ENCODE assay signal across 8 mouse cellular contexts in the genomic region with DNA sequence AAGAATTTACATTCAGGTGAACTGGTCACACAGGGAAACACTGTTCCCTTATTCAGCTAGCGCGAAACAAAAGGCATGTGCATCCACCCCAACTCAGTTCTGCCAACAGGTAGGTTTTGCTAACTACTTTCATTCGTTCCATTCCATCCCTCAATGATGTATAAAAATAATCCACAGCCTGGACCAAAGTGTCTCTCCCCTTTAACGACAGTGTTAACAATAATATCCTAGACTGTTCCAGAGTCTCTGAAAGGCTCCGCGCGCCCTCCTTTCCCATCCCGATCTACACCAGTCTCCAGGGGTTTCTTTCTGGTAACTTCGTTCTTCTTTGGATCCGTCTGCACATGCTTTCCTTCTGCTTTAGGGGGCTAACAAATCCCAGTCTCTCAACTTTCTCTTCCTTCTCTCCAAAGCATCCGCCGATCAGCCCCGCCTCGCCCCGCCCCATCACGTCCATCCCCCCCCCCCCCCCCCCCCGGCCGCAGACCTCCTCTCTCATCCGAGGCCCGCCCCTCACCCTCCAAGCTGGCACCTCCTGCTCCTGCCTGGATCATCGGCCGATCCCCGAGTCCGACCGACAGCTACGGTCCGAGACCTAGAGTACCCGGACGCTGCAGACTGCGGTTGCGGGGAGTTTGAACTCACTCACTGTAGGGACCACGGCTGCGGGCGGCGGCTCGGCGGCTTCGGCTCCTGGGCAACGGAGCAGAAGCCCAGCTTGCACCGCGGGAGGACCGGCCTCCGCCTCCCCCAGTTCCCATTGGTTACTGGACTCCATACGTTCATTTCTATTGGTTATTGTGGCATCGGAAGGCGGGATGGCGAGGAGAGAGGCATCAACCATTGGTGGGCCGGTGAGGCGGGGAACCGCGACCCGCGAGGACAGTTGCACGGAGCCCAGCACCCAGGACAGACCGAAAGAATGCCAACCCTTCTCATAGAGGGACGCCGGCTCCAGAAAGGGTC. TPM values are rescaled to one million over a fixed set of nuclear protein-coding genes. Genes with fewer than 3 reads are reported as not detected.
A peak's percentile ranks its signal among the peaks of the same experiment; 100 is the strongest.
DNase-seq lines count a peak whose midpoint lies in the region; ATAC-seq lines count a peak whose summit lies in the region.

Gene Lca5, minus strand, starts transcription at position 736 of the 966 bp plus-strand sequence.

- peak; percentile 90 for DNase-seq in adrenal gland, postnatal 25 days
- DNase-seq in embryonic facial prominence, embryonic 11.5 days (ENCODE audit: low spot score) = peak; percentile 96
- peak; percentile 57 for DNase-seq in gonadal fat pad, adult 2 months (ENCODE audit: low read depth)
- DNase-seq in left cerebral cortex, postnatal 25 days (ENCODE audit: low spot score in 2 of 2) = peak; percentile 95 to 98
- DNase-seq in mesoderm, embryonic 11.5 days (ENCODE audit: low read depth, low spot score) = peak; percentile 97
- peak; percentile 96 for DNase-seq in right cerebral cortex, postnatal 25 days
- DNase-seq in urinary bladder, postnatal 36 days (ENCODE audit: low spot score in 2 of 2) = peak; percentile 91 to 94

- H3K9ac ChIP-seq in embryonic facial prominence, embryonic 11.5 days (replicated peaks; ENCODE audit: low read length) = peak within 1 kb of the TSS; percentile 66
- H3K9ac ChIP-seq in intestine, embryonic 16.5 days (ENCODE audit: low read depth, low read length) = peak within 1 kb of the TSS; percentile 67

- no peaks in the 10 kb centered on the region for H3K36me3 ChIP-seq in embryonic facial prominence, embryonic 11.5 days (replicated peaks; ENCODE audit: control insufficient read depth, insufficient read depth, low read depth, low read length)
- H3K36me3 ChIP-seq in intestine, embryonic 16.5 days (ENCODE audit: control insufficient read depth, insufficient read depth, low read length) = no peaks in the 10 kb centered on the region

- H3K9me3 ChIP-seq in embryonic facial prominence, embryonic 11.5 days (replicated peaks; ENCODE audit: control insufficient read depth, low read length) = no peaks in the 10 kb centered on the region
- no peaks in the 10 kb centered on the region for H3K9me3 ChIP-seq in intestine, embryonic 16.5 days (ENCODE audit: control insufficient read depth, low read length)

- WGBS in embryonic facial prominence, embryonic 11.5 days = 2% methylated on average over 54 of the region's 57 CpGs
- WGBS in intestine, embryonic 16.5 days = 2% methylated on average over 49 of the region's 57 CpGs

- peak within 1 kb of the TSS; percentile 53 for H3K4me2 ChIP-seq in embryonic facial prominence, embryonic 11.5 days (ENCODE audit: low read depth, low read length)
- H3K4me2 ChIP-seq in intestine, embryonic 16.5 days (ENCODE audit: low read depth, low read length) = peak within 1 kb of the TSS; percentile 70

- peak within 1 kb of the TSS; percentile 90 for H3K27ac ChIP-seq in embryonic facial prominence, embryonic 11.5 days (replicated peaks; ENCODE audit: low read depth, low read length)
- H3K27ac ChIP-seq in intestine, embryonic 16.5 days (ENCODE audit: low read length) = peak within 1 kb of the TSS; percentile 91

- ATAC-seq in embryonic facial prominence, embryonic 11.5 days (replicated peaks; ENCODE audit: insufficient number of reproducible peaks, low FRiP score, low TSS enrichment, low read depth) = peak; percentile 98
- peak; percentile 100 for ATAC-seq in intestine, embryonic 16.5 days

- H3K27me3 ChIP-seq in embryonic facial prominence, embryonic 11.5 days (ENCODE audit: control insufficient read depth, insufficient read depth, low read length) = no peaks in the 10 kb centered on the region
- no peaks in the 10 kb centered on the region for H3K27me3 ChIP-seq in intestine, embryonic 16.5 days (replicated peaks; ENCODE audit: control insufficient read depth, insufficient read depth, low read length)

- H3K4me3 ChIP-seq in embryonic facial prominence, embryonic 11.5 days (ENCODE audit: low read depth, low read length) = peak within 1 kb of the TSS; percentile 59
- H3K4me3 ChIP-seq in intestine, embryonic 16.5 days (ENCODE audit: low read length) = peak within 1 kb of the TSS; percentile 68

- H3K4me1 ChIP-seq in embryonic facial prominence, embryonic 11.5 days (ENCODE audit: control insufficient read depth, insufficient read depth, low read length) = no peaks in the 10 kb centered on the region
- 0 out of 2 replicates have a peak, but pooled peaks cover 4% of the 10 kb centered on the region for H3K4me1 ChIP-seq in intestine, embryonic 16.5 days (ENCODE audit: control insufficient read depth, insufficient read depth, low read length)

- intact Hi-C loops in left cerebral cortex, postnatal 25 days (cut with DNase I) = no loop called here

RNA-seq across cellular contexts. Expression of gene Lca5, which starts in this region (rescaled TPM):
- total RNA-seq in adrenal gland, postnatal 25 days (2021) = 4.9 and 7.6 TPM in 2 replicates
- polyA plus RNA-seq in embryonic facial prominence, embryonic 11.5 days (2014; fragmentation: Nextera tagmentation; extraction: Ambion mirVana) = 22.5 and 27.1 TPM in 2 replicates
- polyA plus RNA-seq in gonadal fat pad, adult 2 months (2012; rRNA removed) = 0.68 and 1.3 TPM in 2 replicates
- polyA plus RNA-seq in intestine, embryonic 16.5 days (2015; fragmentation: Nextera tagmentation; extraction: Ambion mirVana) = 6.8 and 8.0 TPM in 2 replicates
- 10 to 100 TPM; 11.7 to 17.1 TPM for total RNA-seq in left cerebral cortex, postnatal 25 days (2021)

Comparison
In these comparisons a context has a peak if more than half of its experiments do, and no peak if none do; other contexts are left out.
1. Peak in every context shown above with its lines: DNase-seq, ATAC-seq, H3K4me3 ChIP-seq and H3K27ac ChIP-seq.